Mouse (Mus musculus): ENCODE data around the gene Cela3b.
"Not testable (repeated sequence)": the region's sequence is repeated elsewhere in the genome, so short reads cannot be mapped to it uniquely, and the experiment has no call there.

DNA sequence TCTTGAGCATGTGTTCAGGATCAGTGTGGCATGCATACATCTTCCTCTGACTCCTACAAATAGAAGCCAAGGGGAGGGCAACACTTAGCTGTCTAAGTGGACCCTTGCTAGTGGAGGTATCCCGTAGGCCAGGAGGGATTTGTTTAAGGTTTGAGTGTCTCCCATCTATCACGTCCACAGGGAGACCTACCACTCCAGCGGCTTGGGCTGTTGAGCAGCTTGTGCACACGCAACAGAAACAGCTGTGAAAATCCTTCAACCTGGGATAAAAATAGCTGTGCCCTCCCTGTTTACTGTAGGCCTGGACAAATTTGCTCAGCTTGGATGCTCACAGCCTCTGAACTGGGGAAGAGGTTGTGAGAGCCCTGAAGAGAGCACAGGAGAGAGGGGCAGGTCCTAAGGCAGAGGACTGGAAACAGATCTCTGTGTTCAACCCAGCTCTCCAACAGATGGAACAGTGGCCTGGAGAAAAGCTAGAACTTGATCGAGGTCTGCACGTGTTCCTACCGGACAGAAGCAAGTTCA, 18.1 kb downstream of the Cela3b start:
- not testable (repeated sequence) for TF ChIP-seq CTCF, EP300 (IDR thresholded peaks at IDR 0.05; ENCODE audit: low read depth)
